Comparison of ENCODE assay signal across 8 mouse cellular contexts in the genomic region with DNA sequence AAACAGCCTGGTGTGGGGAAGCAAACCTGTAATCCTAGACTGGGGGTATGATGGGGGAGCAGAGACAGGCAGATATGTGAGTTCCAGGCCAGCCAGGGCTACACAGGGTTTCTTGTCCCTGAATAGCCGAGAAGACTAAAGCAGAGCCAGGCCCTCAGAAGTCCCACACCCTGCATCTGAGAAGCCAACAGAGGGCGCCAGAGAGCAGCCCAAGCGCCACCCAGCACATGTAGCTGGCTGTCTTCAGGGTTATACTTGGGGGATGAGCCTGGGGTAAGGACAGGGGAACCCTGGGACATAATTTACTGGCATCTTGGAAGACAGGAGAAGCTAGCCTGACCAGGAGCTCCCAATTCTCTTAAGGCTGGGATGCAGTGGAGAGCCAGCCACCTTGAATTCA. TPM values are rescaled to one million over a fixed set of nuclear protein-coding genes. Genes with fewer than 3 reads are reported as not detected.
DNase-seq lines count a peak whose midpoint lies in the region; ATAC-seq and TF ChIP-seq lines count a peak whose summit lies in the region.

No protein-coding gene starts in this region.

- H3K36me3 ChIP-seq in midbrain, embryonic 10.5 days, result peaks cover 75% of the 10 kb centered on the region
- H3K36me3 ChIP-seq in midbrain, embryonic 15.5 days (replicated peaks), result no peaks in the 10 kb centered on the region; the same call in 1 of the 2 replicates
- peaks cover 48% of the 10 kb centered on the region for H3K36me3 ChIP-seq in limb, embryonic 14.5 days (ENCODE audit: control insufficient read depth, insufficient read depth, low read length)
- H3K36me3 ChIP-seq in stomach, embryonic 16.5 days (ENCODE audit: control insufficient read depth, insufficient read depth, low read length), result peaks cover 7% of the 10 kb centered on the region; the same call in 1 of the 2 replicates

- no peaks in the 10 kb centered on the region for H3K27me3 ChIP-seq in midbrain, embryonic 10.5 days (ENCODE audit: low read depth, poor library complexity, severe bottlenecking)
- H3K27me3 ChIP-seq in midbrain, embryonic 15.5 days (replicated peaks), result no peaks in the 10 kb centered on the region
- H3K27me3 ChIP-seq in limb, embryonic 14.5 days (ENCODE audit: control insufficient read depth, insufficient read depth, low read length), result no peaks in the 10 kb centered on the region
- no peaks in the 10 kb centered on the region for H3K27me3 ChIP-seq in stomach, embryonic 16.5 days (ENCODE audit: control insufficient read depth, insufficient read depth, low read length)

- peaks cover 48% of the 10 kb centered on the region for H3K4me1 ChIP-seq in midbrain, embryonic 10.5 days
- peaks cover 31% of the 10 kb centered on the region for H3K4me1 ChIP-seq in midbrain, embryonic 15.5 days
- H3K4me1 ChIP-seq in limb, embryonic 14.5 days (ENCODE audit: control insufficient read depth, insufficient read depth, low read length), result peaks cover 6% of the 10 kb centered on the region
- peaks cover 21% of the 10 kb centered on the region for H3K4me1 ChIP-seq in stomach, embryonic 16.5 days (ENCODE audit: control insufficient read depth, insufficient read depth, low read length)

- H3K4me3 ChIP-seq in midbrain, embryonic 10.5 days, result peak overlapping the region; percentile 20; the same call in 1 of the 2 replicates
- H3K4me3 ChIP-seq in midbrain, embryonic 15.5 days, result no peak overlapping the region
- H3K4me3 ChIP-seq in limb, embryonic 14.5 days (replicated peaks; ENCODE audit: low read length), result no peak overlapping the region
- H3K4me3 ChIP-seq in stomach, embryonic 16.5 days (replicated peaks; ENCODE audit: low read length), result no peak overlapping the region

- ATAC-seq in midbrain, embryonic 15.5 days (replicated peaks), result no peak
- 0 out of 2 replicates have a peak, but pooled peaks have one; percentile 48 for ATAC-seq in limb, embryonic 14.5 days (ENCODE audit: low FRiP score, low read depth)
- peak; percentile 64 for ATAC-seq in stomach, embryonic 16.5 days (ENCODE audit: insufficient read depth, low FRiP score)

- 4% methylated on average over 3 of the region's 3 CpGs for WGBS in midbrain, embryonic 10.5 days
- WGBS in midbrain, embryonic 15.5 days, result 3% methylated on average over 3 of the region's 3 CpGs
- WGBS in limb, embryonic 14.5 days, result 7% methylated on average over 3 of the region's 3 CpGs
- 6% methylated on average over 3 of the region's 3 CpGs for WGBS in stomach, embryonic 16.5 days

- peak; percentile 83 for DNase-seq in midbrain, embryonic 10.5 days (ENCODE audit: low spot score)
- peak; percentile 77 for DNase-seq in cerebellum, adult 9-10 months
- DNase-seq in gastrocnemius, adult 18-20 months (ENCODE audit: low spot score), result peak; percentile 74
- DNase-seq in induced T-regulatory cell, adult 2 months (ENCODE audit: low read depth), result peak; percentile 92
- peak; percentile 66 for DNase-seq in limb, embryonic 14.5 days (ENCODE audit: low spot score)
- peak; percentile 29 to 50 for DNase-seq in monocyte, adult 2 months (ENCODE audit: low read depth in 1 of 2, low spot score in 2 of 2)

- no peak overlapping the region for H3K27ac ChIP-seq in midbrain, embryonic 10.5 days (replicated peaks)
- no peak overlapping the region for H3K27ac ChIP-seq in midbrain, embryonic 15.5 days
- no peak overlapping the region for H3K27ac ChIP-seq in limb, embryonic 14.5 days (replicated peaks; ENCODE audit: low read depth, low read length)
- no peak overlapping the region for H3K27ac ChIP-seq in stomach, embryonic 16.5 days (ENCODE audit: low read length)

- TF ChIP-seq POLR2A in limb, embryonic 14.5 days (IDR thresholded peaks at IDR 0.05; ENCODE audit: borderline replicate concordance, extremely low read depth, insufficient read depth, insufficient read length), result no peak

- no peaks in the 10 kb centered on the region for H3K9me3 ChIP-seq in midbrain, embryonic 10.5 days (replicated peaks)
- H3K9me3 ChIP-seq in midbrain, embryonic 15.5 days, result no peaks in the 10 kb centered on the region
- H3K9me3 ChIP-seq in limb, embryonic 14.5 days (ENCODE audit: control insufficient read depth, low read length), result no peaks in the 10 kb centered on the region
- H3K9me3 ChIP-seq in stomach, embryonic 16.5 days (replicated peaks; ENCODE audit: control insufficient read depth, low read length), result no peaks in the 10 kb centered on the region

- H3K9ac ChIP-seq in midbrain, embryonic 15.5 days, result no peak overlapping the region
- H3K9ac ChIP-seq in limb, embryonic 14.5 days (ENCODE audit: low read depth, low read length, severe bottlenecking), result no peak overlapping the region
- H3K9ac ChIP-seq in stomach, embryonic 16.5 days (ENCODE audit: low read length), result no peak overlapping the region

- H3K4me2 ChIP-seq in midbrain, embryonic 15.5 days, result no peak overlapping the region
- H3K4me2 ChIP-seq in limb, embryonic 14.5 days (replicated peaks; ENCODE audit: low read depth, low read length, severe bottlenecking), result no peak overlapping the region
- H3K4me2 ChIP-seq in stomach, embryonic 16.5 days (ENCODE audit: low read depth, low read length), result no peak overlapping the region

RNA-seq across cellular contexts. Expression of a gene that starts 4.5 kb away (rescaled TPM):
- 205 and 232 TPM in 2 replicates for polyA plus RNA-seq in midbrain, embryonic 10.5 days (2016; fragmentation: Nextera tagmentation; extraction: Ambion mirVana)
- polyA plus RNA-seq in midbrain, embryonic 15.5 days (2015; fragmentation: Nextera tagmentation; extraction: Ambion mirVana), result 113 and 119 TPM in 2 replicates
- 1 to 10 TPM; 5.5 to 6.1 TPM for total RNA-seq in gastrocnemius, adult 18-20 months (2021)
- 76.5 and 78.5 TPM in 2 replicates for polyA plus RNA-seq in limb, embryonic 14.5 days (2012; rRNA removed)
- 130 and 132 TPM in 2 replicates for polyA plus RNA-seq in limb, embryonic 14.5 days (2014; fragmentation: Nextera tagmentation; extraction: Ambion mirVana)
- 129 and 130 TPM in 2 replicates for polyA plus RNA-seq in stomach, embryonic 16.5 days (2015; fragmentation: Nextera tagmentation; extraction: Ambion mirVana)

RNA-seq across cellular contexts. Expression of a gene that starts 9.1 kb away (rescaled TPM):
- polyA plus RNA-seq in midbrain, embryonic 10.5 days (2016; fragmentation: Nextera tagmentation; extraction: Ambion mirVana), result 62.8 and 67.9 TPM in 2 replicates
- 112 and 114 TPM in 2 replicates for polyA plus RNA-seq in midbrain, embryonic 15.5 days (2015; fragmentation: Nextera tagmentation; extraction: Ambion mirVana)
- 100 to 1,000 TPM; 119 to 125 TPM for total RNA-seq in gastrocnemius, adult 18-20 months (2021)
- polyA plus RNA-seq in limb, embryonic 14.5 days (2012; rRNA removed), result 58.7 and 64.6 TPM in 2 replicates
- 85.3 and 87.6 TPM in 2 replicates for polyA plus RNA-seq in limb, embryonic 14.5 days (2014; fragmentation: Nextera tagmentation; extraction: Ambion mirVana)
- 82.2 and 83.0 TPM in 2 replicates for polyA plus RNA-seq in stomach, embryonic 16.5 days (2015; fragmentation: Nextera tagmentation; extraction: Ambion mirVana)

RNA-seq across cellular contexts. Expression of a gene that starts 21.5 kb away (rescaled TPM):
- 10.7 and 14.8 TPM in 2 replicates for polyA plus RNA-seq in midbrain, embryonic 10.5 days (2016; fragmentation: Nextera tagmentation; extraction: Ambion mirVana)
- polyA plus RNA-seq in midbrain, embryonic 15.5 days (2015; fragmentation: Nextera tagmentation; extraction: Ambion mirVana), result 38.3 and 41.3 TPM in 2 replicates
- not detected for total RNA-seq in gastrocnemius, adult 18-20 months (2021)
- polyA plus RNA-seq in limb, embryonic 14.5 days (2012; rRNA removed), result 14.7 and 17.9 TPM in 2 replicates
- polyA plus RNA-seq in limb, embryonic 14.5 days (2014; fragmentation: Nextera tagmentation; extraction: Ambion mirVana), result 13.3 and 14.7 TPM in 2 replicates
- 6.9 and 7.5 TPM in 2 replicates for polyA plus RNA-seq in stomach, embryonic 16.5 days (2015; fragmentation: Nextera tagmentation; extraction: Ambion mirVana)

RNA-seq across cellular contexts. Expression of a gene that starts 58.0 kb away (rescaled TPM):
- polyA plus RNA-seq in midbrain, embryonic 10.5 days (2016; fragmentation: Nextera tagmentation; extraction: Ambion mirVana), result 0.75 and 0.82 TPM in 2 replicates
- polyA plus RNA-seq in midbrain, embryonic 15.5 days (2015; fragmentation: Nextera tagmentation; extraction: Ambion mirVana), result 3.6 and 4.0 TPM in 2 replicates
- 10 to 100 TPM; 16.2 to 23.7 TPM for total RNA-seq in gastrocnemius, adult 18-20 months (2021)
- polyA plus RNA-seq in limb, embryonic 14.5 days (2012; rRNA removed), result 2.0 and 2.6 TPM in 2 replicates
- 1.4 and 2.2 TPM in 2 replicates for polyA plus RNA-seq in limb, embryonic 14.5 days (2014; fragmentation: Nextera tagmentation; extraction: Ambion mirVana)
- 1.8 and 2.6 TPM in 2 replicates for polyA plus RNA-seq in stomach, embryonic 16.5 days (2015; fragmentation: Nextera tagmentation; extraction: Ambion mirVana)

Comparison
In these comparisons a context has a peak if more than half of its experiments do, and no peak if none do; other contexts are left out.
1. DNase-seq: peak in every context shown above with its lines; median percentile 92 in induced T-regulatory cell, adult 2 months; 83 in midbrain, embryonic 10.5 days; 77 in cerebellum, adult 9-10 months; 74 in gastrocnemius, adult 18-20 months; 66 in limb, embryonic 14.5 days; 40 in monocyte, adult 2 months.